Mouse (Mus musculus): ENCODE measurements around the gene Pbx4.

DNA sequence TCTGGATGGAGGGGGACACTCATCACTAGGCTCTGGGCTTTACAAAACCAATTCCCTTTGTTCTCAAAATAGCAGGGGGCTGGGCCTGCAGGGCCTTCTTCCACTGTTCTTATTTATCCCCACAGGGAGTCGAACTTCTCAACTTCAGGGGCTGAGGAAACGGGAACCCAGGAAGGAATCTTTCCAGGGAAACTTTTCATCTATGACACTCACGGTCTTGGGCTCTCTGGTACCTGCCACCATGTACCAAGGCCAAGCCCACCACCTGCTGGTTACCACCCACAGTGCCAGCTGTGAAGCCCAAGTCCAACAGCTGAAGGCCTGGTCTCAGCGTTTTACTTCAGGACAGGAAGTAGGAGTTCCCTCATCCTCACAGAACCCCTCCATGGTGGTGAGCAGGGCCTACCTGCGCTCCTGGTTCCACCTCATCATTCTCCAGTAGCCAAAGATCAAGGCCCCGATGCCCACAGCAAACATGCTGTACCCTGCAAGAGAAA, 62.6 kb downstream of the Pbx4 start:
- TF ChIP-seq CTCF (IDR thresholded peaks at IDR 0.05; ENCODE audit: insufficient read depth, low read depth, low read length) = no peak
- no peak for TF ChIP-seq POLR2A (IDR thresholded peaks at IDR 0.05; ENCODE audit: insufficient read depth, low read depth, low read length)

Data from olfactory bulb, adult 2 months (tissue).